Mouse (Mus musculus) cerebellum, adult 2 months (tissue): ENCODE data around the gene Spred2.

ENCODE experiments used
- CTCF ChIP-seq: fragments of 200-500 bp; IDR thresholded peaks from 2 replicates; pipeline ENCODE4 v1.5.1; 2011; ENCODE audit warnings: low read depth, mild to moderate bottlenecking, control low read depth, low read length, moderate library complexity, borderline replicate concordance; ENCODE audit not compliant: insufficient read depth
- POLR2A ChIP-seq: fragments of 200-500 bp; IDR thresholded peaks from 2 replicates; pipeline ENCODE4 v1.6.1; 2011; ENCODE audit warnings: low read length, control low read depth, borderline replicate concordance; ENCODE audit not compliant: insufficient read depth

- TF ChIP-seq CTCF (no peak), POLR2A (peak; percentile 37; the same call in 1 of the 2 replicates)
Observed at GRCm38 (mm10) chr11:19925976-19926842, 2.0 kb downstream of the Spred2 start.
